ENCODE assay signal across 8 mouse cellular contexts in genomic region chr8:91134659-91135058, GRCm38 (mm10).
A peak's percentile ranks its signal among the peaks of the same experiment; 100 is the strongest.
DNase-seq lines count a peak whose midpoint lies in the region; ATAC-seq lines count a peak whose summit lies in the region.

No protein-coding gene starts in this region.

- no peak overlapping the region for H3K4me3 ChIP-seq in hindbrain, embryonic 12.5 days
- H3K4me3 ChIP-seq in macrophage (ENCODE audit: inconsistent target) = peak overlapping the region; percentile 15; the same call in 1 of the 2 replicates

- peaks cover 24% of the 10 kb centered on the region; the same call in 1 of the 2 replicates for H3K79me2 ChIP-seq in macrophage (ENCODE audit: inconsistent target)

- H3K4me1 ChIP-seq in hindbrain, embryonic 12.5 days = peaks cover 11% of the 10 kb centered on the region

- H3K27ac ChIP-seq in hindbrain, embryonic 12.5 days = peak overlapping the region; percentile 81
- no peak overlapping the region for H3K27ac ChIP-seq in macrophage

- 60% methylated on average over 12 of the region's 12 CpGs for WGBS in hindbrain, embryonic 12.5 days
- 84% methylated on average over 11 of the region's 12 CpGs for WGBS in macrophage (ENCODE audit: missing documents)

- peak; percentile 17 for DNase-seq in embryo, embryonic 11 days
- DNase-seq in embryo, embryonic 10.5 days (ENCODE audit: low spot score) = no peak
- peak; percentile 26 to 40 for DNase-seq in cerebellum, postnatal 10 days
- no peak for DNase-seq in thymus, postnatal 0 days (ENCODE audit: low spot score)
- DNase-seq in adrenal gland, adult 8-10 months = no peak
- no peak for DNase-seq in left cerebral cortex, postnatal 14 days (ENCODE audit: low spot score in 2 of 2)

- H3K9me3 ChIP-seq in hindbrain, embryonic 12.5 days (replicated peaks) = no peaks in the 10 kb centered on the region

- H3K4me2 ChIP-seq in hindbrain, embryonic 12.5 days (replicated peaks) = peak overlapping the region; percentile 88

- H3K36me3 ChIP-seq in hindbrain, embryonic 12.5 days = 0 out of 2 replicates have a peak, but pooled peaks cover 3% of the 10 kb centered on the region
- H3K36me3 ChIP-seq in macrophage (ENCODE audit: inconsistent target) = peaks cover 4% of the 10 kb centered on the region; the same call in 1 of the 2 replicates

- no peak for ATAC-seq in hindbrain, embryonic 12.5 days (ENCODE audit: low FRiP score)

- intact Hi-C loops in left cerebral cortex, postnatal 14 days (cut with DNase I) = no loop called here

- no peak overlapping the region for H3K9ac ChIP-seq in hindbrain, embryonic 12.5 days

- no peaks in the 10 kb centered on the region for H3K27me3 ChIP-seq in hindbrain, embryonic 12.5 days

Comparison
In these comparisons a context has a peak if more than half of its experiments do, and no peak if none do; other contexts are left out.
1. DNase-seq: peak in embryo, embryonic 11 days (single experiment) and cerebellum, postnatal 10 days (2 of 2); none in embryo, embryonic 10.5 days (single experiment), thymus, postnatal 0 days (single experiment), adrenal gland, adult 8-10 months (single experiment) and left cerebral cortex, postnatal 14 days (0 of 2).